Comparison of ENCODE assay signal across 25 mouse cellular contexts in the genomic region with DNA sequence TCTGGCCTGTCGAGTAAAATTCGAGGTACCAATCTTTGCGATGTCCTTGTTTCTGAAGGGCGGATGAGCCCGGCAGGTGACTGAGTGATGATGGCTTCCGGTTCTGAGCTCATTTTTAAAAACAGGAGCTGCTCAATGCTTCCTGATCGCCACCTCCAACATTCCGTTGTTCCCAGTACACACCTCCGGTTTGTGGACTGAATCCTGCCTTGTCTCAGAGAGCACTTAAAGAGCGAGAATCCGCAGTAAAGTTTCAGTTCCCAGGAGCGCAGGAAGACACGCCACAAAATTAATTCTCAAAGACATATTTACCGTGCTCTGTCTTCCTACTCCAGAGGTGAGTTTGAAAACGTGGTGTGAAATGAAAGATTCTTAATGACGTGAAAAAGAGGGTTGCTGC.
A peak's percentile ranks its signal among the peaks of the same experiment; 100 is the strongest.
DNase-seq lines count a peak whose midpoint lies in the region; ATAC-seq and TF ChIP-seq lines count a peak whose summit lies in the region.
"Had no signal": no experiment of that assay in that cellular context is flagged by ENCODE, and none has a peak within 500 bp of the region (broad histone marks: within the 10 kb centered on the region; RNA-seq: fewer than 3 reads in every experiment).

No protein-coding gene starts in this region.

- H3K36me3 ChIP-seq in lung, embryonic 14.5 days (ENCODE audit: insufficient read depth), result no peaks in the 10 kb centered on the region
- H3K36me3 ChIP-seq in intestine, embryonic 16.5 days (ENCODE audit: control insufficient read depth, insufficient read depth, low read length), result no peaks in the 10 kb centered on the region
- no peaks in the 10 kb centered on the region for H3K36me3 ChIP-seq in stomach, embryonic 15.5 days
- H3K36me3 ChIP-seq in heart, embryonic 12.5 days, result no peaks in the 10 kb centered on the region
- H3K36me3 ChIP-seq: embryonic facial prominence, embryonic 10.5 days; forebrain, embryonic 15.5 days; heart, embryonic 15.5 days; hindbrain, embryonic 13.5 days; liver, embryonic 13.5 days; midbrain, embryonic 15.5 days had no signal

- H3K9ac ChIP-seq in lung, embryonic 14.5 days, result no peak overlapping the region
- peak overlapping the region; percentile 58 for H3K9ac ChIP-seq in intestine, embryonic 16.5 days (ENCODE audit: low read depth, low read length)
- H3K9ac ChIP-seq in stomach, embryonic 15.5 days, result no peak overlapping the region
- no peak overlapping the region for H3K9ac ChIP-seq in heart, embryonic 12.5 days
- H3K9ac ChIP-seq: forebrain, embryonic 15.5 days; heart, embryonic 15.5 days; hindbrain, embryonic 13.5 days; liver, embryonic 13.5 days; midbrain, embryonic 15.5 days had no signal

- no peak for TF ChIP-seq CTCF in lung, embryonic 14.5 days (IDR thresholded peaks at IDR 0.05; ENCODE audit: low read depth)

- ATAC-seq in lung, embryonic 14.5 days (ENCODE audit: insufficient read depth), result no peak
- peak; percentile 48 for ATAC-seq in intestine, embryonic 16.5 days
- no peak for ATAC-seq in stomach, embryonic 15.5 days (ENCODE audit: insufficient read depth, low FRiP score, low read depth)
- no peak for ATAC-seq in heart, embryonic 12.5 days (ENCODE audit: insufficient number of reproducible peaks, low FRiP score)
- ATAC-seq: forebrain, embryonic 15.5 days; midbrain, embryonic 15.5 days had no signal

- no peak overlapping the region for H3K27ac ChIP-seq in lung, embryonic 14.5 days (ENCODE audit: low read depth)
- H3K27ac ChIP-seq in intestine, embryonic 16.5 days (ENCODE audit: low read length), result peak overlapping the region; percentile 76
- peak overlapping the region; percentile 44; the same call in 1 of the 2 replicates for H3K27ac ChIP-seq in stomach, embryonic 15.5 days
- H3K27ac ChIP-seq in heart, embryonic 12.5 days (ENCODE audit: poor library complexity, severe bottlenecking), result no peak overlapping the region
- H3K27ac ChIP-seq: embryonic facial prominence, embryonic 10.5 days; forebrain, embryonic 15.5 days; heart, embryonic 15.5 days; hindbrain, embryonic 13.5 days; liver, embryonic 13.5 days; midbrain, embryonic 15.5 days had no signal

- H3K27me3 ChIP-seq in lung, embryonic 14.5 days (ENCODE audit: insufficient read depth, low read length), result no peaks in the 10 kb centered on the region
- no peaks in the 10 kb centered on the region for H3K27me3 ChIP-seq in intestine, embryonic 16.5 days (replicated peaks; ENCODE audit: control insufficient read depth, insufficient read depth, low read length)
- H3K27me3 ChIP-seq in stomach, embryonic 15.5 days (replicated peaks), result no peaks in the 10 kb centered on the region
- H3K27me3 ChIP-seq in heart, embryonic 12.5 days (replicated peaks), result no peaks in the 10 kb centered on the region
- H3K27me3 ChIP-seq: forebrain, embryonic 15.5 days; heart, embryonic 15.5 days; hindbrain, embryonic 13.5 days; liver, embryonic 13.5 days; midbrain, embryonic 15.5 days had no signal

- 0 out of 2 replicates have a peak, but pooled peaks cover 4% of the 10 kb centered on the region for H3K4me1 ChIP-seq in lung, embryonic 14.5 days (ENCODE audit: insufficient read depth)
- H3K4me1 ChIP-seq in intestine, embryonic 16.5 days (ENCODE audit: control insufficient read depth, insufficient read depth, low read length), result peaks cover 13% of the 10 kb centered on the region
- H3K4me1 ChIP-seq in stomach, embryonic 15.5 days, result peaks cover 6% of the 10 kb centered on the region; the same call in 1 of the 2 replicates
- H3K4me1 ChIP-seq in heart, embryonic 12.5 days (replicated peaks), result no peaks in the 10 kb centered on the region
- H3K4me1 ChIP-seq: embryonic facial prominence, embryonic 10.5 days; forebrain, embryonic 15.5 days; heart, embryonic 15.5 days; hindbrain, embryonic 13.5 days; liver, embryonic 13.5 days; midbrain, embryonic 15.5 days had no signal

- no peak for DNase-seq in lung, embryonic 14.5 days
- DNase-seq in lung, postnatal 36 days, result no peak
- DNase-seq in R1 (ENCODE audit: low read depth, low spot score), result peak; percentile 17
- DNase-seq in urinary bladder, postnatal 14 days (ENCODE audit: low spot score), result no peak
- DNase-seq: cerebellum, adult 11 months; cerebellum, postnatal 10 days; gastrocnemius, postnatal 25 days; heart, adult 18-20 months; heart, postnatal 36 days; kidney, adult 9 months; kidney, postnatal 14 days; left cerebral cortex, postnatal 4 days; liver, embryonic 13.5 days; right cerebral cortex, postnatal 14 days; spleen, adult 18-20 months; thymus, adult 18-20 months; thymus, postnatal 36 days had no signal

- WGBS in lung, embryonic 14.5 days, result 45% methylated on average over 16 of the region's 16 CpGs
- 43% methylated on average over 16 of the region's 16 CpGs for WGBS in intestine, embryonic 16.5 days
- 65% methylated on average over 16 of the region's 16 CpGs for WGBS in stomach, embryonic 15.5 days
- WGBS in heart, embryonic 12.5 days, result 72% methylated on average over 16 of the region's 16 CpGs

- H3K4me3 ChIP-seq in lung, embryonic 14.5 days (ENCODE audit: low read depth, low read length), result 0 out of 2 replicates have a peak overlapping the region, but pooled peaks have one; percentile 4
- H3K4me3 ChIP-seq in intestine, embryonic 16.5 days (ENCODE audit: low read length), result peak overlapping the region; percentile 38
- H3K4me3 ChIP-seq in stomach, embryonic 15.5 days (replicated peaks), result no peak overlapping the region
- no peak overlapping the region for H3K4me3 ChIP-seq in heart, embryonic 12.5 days
- H3K4me3 ChIP-seq: embryonic facial prominence, embryonic 10.5 days; forebrain, embryonic 15.5 days; heart, embryonic 15.5 days; hindbrain, embryonic 13.5 days; liver, embryonic 13.5 days; midbrain, embryonic 15.5 days had no signal

- H3K9me3 ChIP-seq in lung, embryonic 14.5 days (ENCODE audit: low read depth, low read length), result no peaks in the 10 kb centered on the region
- no peaks in the 10 kb centered on the region for H3K9me3 ChIP-seq in intestine, embryonic 16.5 days (ENCODE audit: control insufficient read depth, low read length)
- H3K9me3 ChIP-seq in stomach, embryonic 15.5 days, result no peaks in the 10 kb centered on the region
- H3K9me3 ChIP-seq in heart, embryonic 12.5 days (replicated peaks), result no peaks in the 10 kb centered on the region
- H3K9me3 ChIP-seq: embryonic facial prominence, embryonic 10.5 days; forebrain, embryonic 15.5 days; heart, embryonic 15.5 days; hindbrain, embryonic 13.5 days; midbrain, embryonic 15.5 days had no signal

- H3K4me2 ChIP-seq in lung, embryonic 14.5 days, result peak overlapping the region; percentile 44
- peak overlapping the region; percentile 53 for H3K4me2 ChIP-seq in intestine, embryonic 16.5 days (ENCODE audit: low read depth, low read length)
- peak overlapping the region; percentile 1; the same call in 1 of the 2 replicates for H3K4me2 ChIP-seq in stomach, embryonic 15.5 days
- H3K4me2 ChIP-seq in heart, embryonic 12.5 days, result no peak overlapping the region
- H3K4me2 ChIP-seq: forebrain, embryonic 15.5 days; heart, embryonic 15.5 days; hindbrain, embryonic 13.5 days; liver, embryonic 13.5 days; midbrain, embryonic 15.5 days had no signal

Comparison
In these comparisons a context has a peak if more than half of its experiments do, and no peak if none do; other contexts are left out.
1. H3K27ac ChIP-seq: peak in intestine, embryonic 16.5 days (single experiment) and stomach, embryonic 15.5 days (single experiment); none in lung, embryonic 14.5 days (single experiment) and heart, embryonic 12.5 days (single experiment).
2. H3K4me3 ChIP-seq: peak in lung, embryonic 14.5 days (single experiment) and intestine, embryonic 16.5 days (single experiment); none in stomach, embryonic 15.5 days (single experiment) and heart, embryonic 12.5 days (single experiment).